Mouse (Mus musculus): ENCODE data around the gene Rpl23a.

- TF ChIP-seq MYOD1 (IDR thresholded peaks at IDR 0.05; ENCODE audit: control insufficient read depth, insufficient read length, low read depth): no peak
- TF ChIP-seq CTCF (IDR thresholded peaks at IDR 0.05; ENCODE audit: control insufficient read depth, insufficient read depth, insufficient read length): no peak
- no peak for TF ChIP-seq CEBPB (IDR thresholded peaks at IDR 0.05; ENCODE audit: low read depth)
- no peak for TF ChIP-seq MYOG (IDR thresholded peaks at IDR 0.05; ENCODE audit: control insufficient read depth, extremely low read depth, insufficient read length)
- TF ChIP-seq USF1 (IDR thresholded peaks at IDR 0.05; ENCODE audit: low read depth): no peak
- TF ChIP-seq FOSL1 (IDR thresholded peaks at IDR 0.05; ENCODE audit: insufficient read depth, low read length, poor library complexity, severe bottlenecking): no peak
Measured at GRCm38 (mm10) chr11:78170306-78170705, 13.1 kb downstream of the Rpl23a start.
